Mouse (Mus musculus) lung, adult 2 months (tissue): ENCODE data around the gene Fmnl3. TPM values are rescaled to one million over a fixed set of nuclear protein-coding genes. Genes with fewer than 3 reads are reported as not detected.
A peak's percentile ranks its signal among the peaks of the same experiment; 100 is the strongest.

Source experiments
- DNase-seq: peaks from one replicate; pipeline ENCODE4 v3.0.0; 2022
- H3K4me1 ChIP-seq: fragments of 200-500 bp; 2 replicates; pipeline ENCODE4 v1.6.1; 2011; ENCODE audit warnings: low read length; ENCODE audit not compliant: control insufficient read depth, insufficient read depth
- H3K4me3 ChIP-seq: fragments of 200-500 bp; replicated peaks from 2 replicates; pipeline ENCODE3; 2011; ENCODE audit warnings: low read depth, mild to moderate bottlenecking, control low read depth, low read length; ENCODE audit errors: extremely low read depth
- CTCF ChIP-seq: fragments of 200-500 bp; IDR thresholded peaks from 2 replicates; pipeline ENCODE4 v1.5.1; 2011; ENCODE audit warnings: mild to moderate bottlenecking, low read length, control low read depth; ENCODE audit not compliant: insufficient read depth
- POLR2A ChIP-seq: fragments of 200-500 bp; IDR thresholded peaks from 2 replicates; pipeline ENCODE4 v1.6.1; 2011; ENCODE audit warnings: low read depth, mild to moderate bottlenecking, control low read depth, low read length, borderline replicate concordance; ENCODE audit errors: extremely low read depth
- WGBS: fragments of 180-500 bp; shearing (Covaris S2); methylation state at CpG from one replicate; pipeline ENCODE4 v1.1.7; 2018; 5-methylcytosine and 5-hydroxymethylcytosine counted together
- polyA plus RNA-seq: library from polyadenylated mRNA; depleted of rRNA; stranded (reverse); fragments of >200 nt; gene quantifications from 2 replicates; pipeline ENCODE4 v1.2.3, GENCODE M21; 2012; rRNA removed

Gene Fmnl3
- polyA plus RNA-seq = 53.4 and 58.9 TPM in 2 replicates

- peak within 1 kb of the TSS; percentile 76 for H3K4me3 ChIP-seq
- DNase-seq = peak; percentile 98
- H3K4me1 ChIP-seq = peaks cover 7% of the 10 kb centered on the region
- peak; percentile 70 for TF ChIP-seq CTCF
- TF ChIP-seq POLR2A = peak; percentile 59; the same call in 1 of the 2 replicates
- under 1% methylated on average over 46 of the region's 48 CpGs for WGBS
Observed at GRCm38 (mm10) chr15:99370259-99370691, at the start of gene Fmnl3. Gene Fmnl3 (minus strand): TSS chr15:99370482.

GRCm38 (mm10) chr15:99417692-99418271 is 47.5 kb upstream of the Fmnl3 start:
- TF ChIP-seq CTCF = no peak
- no peak for TF ChIP-seq POLR2A
- Histone ChIP-seq H3K4me1 (peaks cover 15% of the 10 kb centered on the region), H3K4me3 (no peak overlapping the region)
- no peak for DNase-seq
- WGBS = 30% methylated on average over 17 of the region's 17 CpGs

- no peak overlapping the region for H3K4me3 ChIP-seq
- WGBS = 19% methylated on average over 4 of the region's 4 CpGs
- no peak for DNase-seq
- peaks cover 15% of the 10 kb centered on the region for H3K4me1 ChIP-seq
- no peak for TF ChIP-seq POLR2A
- TF ChIP-seq CTCF = no peak
Observed at GRCm38 (mm10) chr15:99416957-99417356, 46.7 kb upstream of the Fmnl3 start.

- peak; percentile 74 for DNase-seq
- H3K4me3 ChIP-seq = no peak overlapping the region
- 14% methylated on average over 13 of the region's 13 CpGs for WGBS
- TF ChIP-seq POLR2A (no peak), CTCF (peak; percentile 100)
- peaks cover 13% of the 10 kb centered on the region for H3K4me1 ChIP-seq
Observed at GRCm38 (mm10) chr15:99416348-99416882, 46.1 kb upstream of the Fmnl3 start.

- TF ChIP-seq POLR2A (no peak), CTCF (peak; percentile 32)
- peak; percentile 58 for DNase-seq
- no peak overlapping the region for H3K4me3 ChIP-seq
- WGBS = 16% methylated on average over 2 of the region's 2 CpGs
- peaks cover 8% of the 10 kb centered on the region for H3K4me1 ChIP-seq
Observed at GRCm38 (mm10) chr15:99415793-99416192, 45.5 kb upstream of the Fmnl3 start.

- H3K4me1 ChIP-seq = peaks cover 5% of the 10 kb centered on the region; the same call in 1 of the 2 replicates
- TF ChIP-seq POLR2A = no peak
- no peak for TF ChIP-seq CTCF
- 54% methylated on average over 14 of the region's 14 CpGs for WGBS
- no peak for DNase-seq
- no peak overlapping the region for H3K4me3 ChIP-seq
Observed at GRCm38 (mm10) chr15:99411747-99412146, 41.5 kb upstream of the Fmnl3 start.

GRCm38 (mm10) chr15:99408845-99409244 is 38.6 kb upstream of the Fmnl3 start:
- DNase-seq = no peak
- Histone ChIP-seq H3K4me3 (no peak overlapping the region), H3K4me1 (no peaks in the 10 kb centered on the region)
- 70% methylated on average over 9 of the region's 9 CpGs for WGBS
- TF ChIP-seq POLR2A (no peak), CTCF (no peak)

GRCm38 (mm10) chr15:99406986-99407570 is 36.8 kb upstream of the Fmnl3 start:
- TF ChIP-seq POLR2A = no peak
- WGBS = 77% methylated on average over 15 of the region's 15 CpGs
- Histone ChIP-seq H3K4me1 (peaks cover 8% of the 10 kb centered on the region; the same call in 1 of the 2 replicates), H3K4me3 (no peak overlapping the region)
- DNase-seq = no peak

GRCm38 (mm10) chr15:99405150-99405549 is 34.9 kb upstream of the Fmnl3 start:
- Histone ChIP-seq H3K4me3 (no peak overlapping the region), H3K4me1 (peaks cover 13% of the 10 kb centered on the region)
- peak; percentile 45 for DNase-seq
- WGBS = 69% methylated on average over 9 of the region's 9 CpGs
- TF ChIP-seq POLR2A = no peak
- no peak for TF ChIP-seq CTCF

GRCm38 (mm10) chr15:99403159-99403889 is 33.0 kb upstream of the Fmnl3 start:
- TF ChIP-seq POLR2A = no peak
- TF ChIP-seq CTCF = no peak
- 57% methylated on average over 12 of the region's 12 CpGs for WGBS
- DNase-seq = no peak
- Histone ChIP-seq H3K4me1 (peaks cover 28% of the 10 kb centered on the region), H3K4me3 (no peak overlapping the region)
